Mouse (Mus musculus): ENCODE data around the gene Kri1. TPM values are rescaled to one million over a fixed set of nuclear protein-coding genes. Genes with fewer than 3 reads are reported as not detected.
"Not testable (repeated sequence)": the region's sequence is repeated elsewhere in the genome, so short reads cannot be mapped to it uniquely, and the experiment has no call there.

Gene Kri1
- 10 to 100 TPM; 45.1 to 46.6 TPM for total RNA-seq (2021)
- long read RNA-seq, experiment 1, partial matches to known transcripts: 2 of 7 reads
- long read RNA-seq, experiment 1, other reads (novel, unspliced or antisense): 3 of 7 reads
- long read RNA-seq, experiment 2, transcript Kri1-201 (19 exons, 2,598 nt): major isoform, 5 of 18 reads
- long read RNA-seq, experiment 2, partial matches to known transcripts: 12 of 18 reads
- long read RNA-seq, experiment 2, other reads (novel, unspliced or antisense): 1 of 18 reads

DNA sequence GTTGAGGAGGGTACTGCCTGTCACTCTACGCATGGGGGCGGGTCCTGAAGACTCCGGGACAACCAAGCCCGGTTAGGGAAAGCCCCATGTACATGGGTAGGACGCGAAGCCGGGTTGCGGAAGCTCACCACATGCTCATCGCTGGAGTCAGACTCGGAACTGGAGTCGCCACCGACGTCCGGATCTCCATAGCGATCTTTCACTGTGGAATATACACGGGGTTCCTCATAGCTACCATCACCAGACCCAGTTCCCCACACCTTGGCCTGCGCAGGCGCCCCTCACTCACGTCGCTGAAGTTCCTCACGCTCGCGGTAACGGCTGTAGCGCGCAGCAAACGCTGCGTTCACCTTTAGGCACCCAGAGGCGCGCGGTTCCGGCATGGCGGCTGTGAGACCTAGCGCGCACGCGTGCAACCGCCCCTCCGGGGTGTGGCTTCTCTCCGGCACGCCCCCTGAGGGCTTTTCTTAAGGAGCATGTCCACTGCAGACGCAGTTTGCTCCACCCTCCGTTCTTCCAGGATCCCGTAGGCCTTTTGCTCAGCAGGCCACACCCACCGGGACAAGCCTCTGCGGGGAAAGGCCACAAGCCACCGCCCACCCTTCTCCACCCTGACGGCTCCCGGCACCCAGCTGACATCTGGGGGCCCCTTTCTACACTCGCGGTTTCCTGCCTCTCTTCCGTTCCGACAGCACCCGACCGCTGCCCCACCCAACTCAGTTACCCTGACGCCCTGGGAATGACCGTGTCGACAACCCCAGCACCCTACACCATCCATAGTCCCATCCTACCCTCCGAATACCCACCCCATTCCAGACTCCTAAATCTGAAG lies at the start of gene Kri1:
Gene Kri1, minus strand, starts transcription at position 399 of the 832 bp plus-strand sequence.
- peak; percentile 97 for DNase-seq (ENCODE audit: low spot score in 2 of 2)
- Histone ChIP-seq H3K27ac (peak within 1 kb of the TSS; percentile 93), H3K4me3 (peak within 1 kb of the TSS; percentile 71)
- TF ChIP-seq CTCF (conservative IDR thresholded peaks at IDR 0.05): peak; percentile 27; the same call in 1 of the 2 replicates

DNA sequence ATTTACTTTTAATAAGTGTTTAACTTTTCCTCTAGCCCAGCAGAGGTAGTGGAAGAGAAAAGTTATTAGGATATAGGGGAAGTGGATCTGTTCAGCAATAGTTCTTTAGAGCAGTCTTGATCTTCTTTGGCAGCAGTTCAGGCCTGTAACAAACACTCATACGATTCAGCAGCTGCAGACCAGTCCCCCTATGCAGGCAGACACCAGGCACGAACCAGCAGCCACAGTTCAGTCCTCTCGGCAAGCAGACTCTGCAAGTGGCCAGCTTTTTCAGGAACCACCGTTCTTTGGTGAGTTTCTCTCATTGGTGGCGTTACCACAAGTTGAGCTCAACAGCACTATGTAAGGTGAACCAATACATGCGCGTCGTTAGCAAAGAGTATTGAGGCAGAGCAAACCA lies 48.7 kb upstream of the Kri1 start:
- H3K27ac ChIP-seq: no peak overlapping the region
- no peak overlapping the region for H3K4me3 ChIP-seq
- no peak for TF ChIP-seq CTCF (conservative IDR thresholded peaks at IDR 0.05)
- DNase-seq (ENCODE audit: low spot score in 2 of 2): no peak

GRCm38 (mm10) chr9:21335391-21335790 lies 47.6 kb upstream of the Kri1 start:
- H3K4me3 ChIP-seq: no peak overlapping the region
- H3K27ac ChIP-seq: no peak overlapping the region
- TF ChIP-seq CTCF (conservative IDR thresholded peaks at IDR 0.05): no peak
- DNase-seq (ENCODE audit: low spot score in 2 of 2): no peak

GRCm38 (mm10) chr9:21334747-21335146 lies 47.0 kb upstream of the Kri1 start:
- TF ChIP-seq CTCF (conservative IDR thresholded peaks at IDR 0.05): no peak
- DNase-seq (ENCODE audit: low spot score in 2 of 2): no peak
- H3K4me3 ChIP-seq: no peak overlapping the region
- H3K27ac ChIP-seq: no peak overlapping the region

DNA sequence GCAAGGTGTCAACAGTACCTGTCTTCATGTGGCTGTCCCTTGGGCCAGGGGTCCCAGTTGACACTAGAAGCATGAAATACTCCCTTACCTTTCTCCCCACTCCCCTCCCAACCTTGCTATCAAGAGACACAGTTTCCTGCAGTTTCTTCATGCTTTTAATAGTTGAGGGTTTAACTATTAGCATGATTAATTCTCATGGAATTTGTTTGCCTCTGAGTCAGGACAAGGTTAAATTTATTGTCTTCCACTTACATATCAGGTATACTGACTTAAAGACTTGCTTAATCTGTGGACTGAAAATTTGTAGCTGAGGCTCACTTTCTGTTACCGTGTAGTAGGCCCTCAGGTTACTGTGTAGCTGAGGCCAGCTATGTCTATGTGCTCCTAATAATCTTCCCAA lies 45.8 kb upstream of the Kri1 start:
- no peak overlapping the region for H3K27ac ChIP-seq
- TF ChIP-seq CTCF (conservative IDR thresholded peaks at IDR 0.05): no peak
- DNase-seq (ENCODE audit: low spot score in 2 of 2): no peak
- no peak overlapping the region for H3K4me3 ChIP-seq

DNA sequence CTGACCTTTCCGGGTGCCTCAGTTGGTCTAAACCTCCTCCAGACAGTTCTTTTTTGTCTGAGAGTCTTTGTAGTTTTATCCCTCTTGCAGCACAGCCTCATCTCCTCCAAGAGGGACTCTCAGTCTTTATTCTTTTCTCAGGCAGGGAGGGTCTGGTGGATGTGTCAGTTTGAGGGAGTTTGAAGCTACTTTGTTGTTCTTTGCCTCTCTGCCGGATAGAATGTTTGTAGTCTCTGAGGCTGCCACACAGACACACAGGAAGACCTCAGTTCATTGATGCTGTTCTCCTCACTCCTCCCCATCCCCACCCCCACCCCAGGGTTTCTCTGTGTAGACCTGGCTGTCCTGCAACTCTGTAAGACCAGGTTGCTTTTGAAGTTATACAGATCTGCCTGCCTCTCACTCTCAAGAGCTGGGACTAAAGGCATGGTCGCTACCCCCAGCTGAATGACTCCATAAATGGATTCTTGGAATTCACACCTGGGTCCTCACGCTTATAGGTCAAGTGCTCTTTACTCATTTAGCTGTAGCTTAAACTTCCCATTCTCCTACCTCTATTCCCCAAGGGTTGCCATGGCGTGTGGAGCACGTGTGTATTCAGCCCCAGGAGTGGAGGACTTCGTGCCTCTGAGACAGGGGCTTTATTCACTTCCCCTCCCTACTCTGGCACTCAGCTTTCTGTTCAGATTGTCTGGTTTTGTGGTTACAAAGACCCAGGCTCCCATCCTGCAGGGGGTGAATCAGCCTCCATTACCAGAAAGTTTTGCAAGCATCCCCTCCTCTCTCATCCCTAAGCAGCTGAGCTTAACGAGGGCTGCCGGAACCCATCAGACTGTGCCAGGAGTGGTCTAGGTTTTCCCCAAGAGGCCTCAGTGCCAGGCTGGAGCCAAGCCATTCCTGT lies 44.6 kb upstream of the Kri1 start:
- H3K27ac ChIP-seq: no peak overlapping the region
- H3K4me3 ChIP-seq: no peak overlapping the region
- no peak for DNase-seq (ENCODE audit: low spot score in 2 of 2)
- TF ChIP-seq CTCF (conservative IDR thresholded peaks at IDR 0.05): no peak

- Histone ChIP-seq H3K4me3 (no peak overlapping the region), H3K27ac (no peak overlapping the region)
- DNase-seq (ENCODE audit: low spot score in 2 of 2): no peak
- TF ChIP-seq CTCF (conservative IDR thresholded peaks at IDR 0.05): no peak
These were observed 43.8 kb upstream of the Kri1 start for GRCm38 (mm10) chr9:21331365-21332140.

- Histone ChIP-seq H3K27ac (no peak overlapping the region; the same call in 1 of the 2 replicates), H3K4me3 (no peak overlapping the region)
- DNase-seq (ENCODE audit: low spot score in 2 of 2): no peak
- TF ChIP-seq CTCF (conservative IDR thresholded peaks at IDR 0.05): no peak
These were observed 42.0 kb upstream of the Kri1 start for GRCm38 (mm10) chr9:21329699-21330289.

- no peak for DNase-seq (ENCODE audit: low spot score in 2 of 2)
- Histone ChIP-seq H3K4me3 (no peak overlapping the region), H3K27ac (no peak overlapping the region)
- TF ChIP-seq CTCF (conservative IDR thresholded peaks at IDR 0.05): no peak
These were observed 41.3 kb upstream of the Kri1 start for GRCm38 (mm10) chr9:21329041-21329440.

DNA sequence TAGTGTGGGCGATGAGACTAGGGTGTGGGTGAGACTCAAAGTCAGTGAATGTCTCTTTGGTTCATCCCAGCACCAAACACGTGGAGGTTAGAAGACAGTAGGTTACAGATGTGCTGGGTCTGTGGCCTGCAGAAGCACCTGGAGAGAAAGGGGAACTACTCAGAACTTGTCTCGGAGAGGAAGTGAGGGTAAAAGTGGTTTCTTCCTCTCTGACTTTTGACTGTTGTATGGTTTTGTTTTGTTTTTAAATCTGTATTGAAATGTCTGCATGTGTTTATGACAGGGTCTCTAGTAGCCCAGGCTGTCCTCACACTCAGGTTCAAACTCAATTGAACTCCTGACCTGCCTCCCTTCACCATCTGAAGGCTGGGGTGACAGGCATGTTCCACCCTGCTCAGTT lies 40.3 kb upstream of the Kri1 start:
- Histone ChIP-seq H3K4me3 (no peak overlapping the region), H3K27ac (no peak overlapping the region)
- DNase-seq (ENCODE audit: low spot score in 2 of 2): no peak
- no peak for TF ChIP-seq CTCF (conservative IDR thresholded peaks at IDR 0.05)

DNA sequence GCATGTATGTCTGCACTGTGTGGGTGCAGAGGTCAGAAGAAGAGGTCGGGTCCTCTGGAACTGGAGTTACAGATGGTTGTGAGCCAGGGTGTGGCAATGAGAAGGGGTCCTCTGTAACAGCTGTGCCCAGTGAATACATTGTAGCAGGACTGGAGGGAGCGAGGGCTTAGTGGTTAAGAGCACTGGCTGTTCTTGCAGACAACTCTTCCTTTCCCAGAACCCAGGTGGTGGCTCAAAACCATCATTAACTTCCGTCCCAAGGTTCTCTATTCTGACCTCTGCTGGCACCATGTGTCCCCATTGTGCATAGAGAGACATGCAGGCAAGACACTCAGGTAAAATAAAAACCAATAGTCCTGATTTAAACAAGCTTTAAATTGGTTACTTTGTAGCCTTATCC lies 39.8 kb upstream of the Kri1 start:
- H3K4me3 ChIP-seq: no peak overlapping the region
- no peak for TF ChIP-seq CTCF (conservative IDR thresholded peaks at IDR 0.05)
- H3K27ac ChIP-seq: no peak overlapping the region
- no peak for DNase-seq (ENCODE audit: low spot score in 2 of 2)

DNA sequence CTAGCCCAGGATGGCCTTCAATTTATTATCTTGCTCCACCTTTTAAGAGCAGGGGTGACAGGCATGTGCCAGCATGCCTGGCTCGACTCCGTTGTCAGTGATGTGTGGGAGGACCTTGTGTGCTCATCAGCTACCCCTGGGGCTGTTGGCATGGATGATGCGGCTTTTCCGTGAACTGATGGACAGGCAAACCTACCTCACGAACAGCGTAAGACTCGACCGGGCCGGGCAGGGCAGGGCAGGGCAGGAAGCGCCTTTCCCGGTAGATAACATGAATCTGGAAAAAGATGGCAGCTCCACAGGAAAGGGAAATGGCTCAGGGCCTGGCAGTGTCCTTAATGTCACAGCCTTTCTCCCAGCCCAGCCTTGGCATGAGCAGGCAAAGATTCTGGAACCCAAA lies 36.5 kb upstream of the Kri1 start:
- Histone ChIP-seq H3K27ac (no peak overlapping the region), H3K4me3 (no peak overlapping the region)
- no peak for TF ChIP-seq CTCF (conservative IDR thresholded peaks at IDR 0.05)
- DNase-seq (ENCODE audit: low spot score in 2 of 2): no peak

DNA sequence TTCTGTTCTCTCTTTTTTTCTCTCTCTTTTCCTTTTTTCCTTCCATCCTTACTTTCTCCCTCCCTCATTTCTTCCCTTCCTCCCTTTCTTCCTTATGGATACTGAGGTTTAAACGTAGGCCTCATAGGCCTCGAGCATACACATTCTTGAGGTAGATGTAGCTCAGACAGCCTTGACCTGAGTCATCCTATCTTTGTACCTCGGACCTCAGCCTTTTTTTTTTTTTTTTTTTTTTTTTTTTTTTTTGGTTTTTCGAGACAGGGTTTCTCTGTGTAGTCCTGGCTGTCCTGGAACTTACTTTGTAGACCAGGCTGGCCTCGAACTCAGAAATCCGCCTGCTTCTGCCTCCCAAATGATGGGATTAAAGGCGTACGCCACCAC lies 35.1 kb upstream of the Kri1 start:
- peak overlapping the region; percentile 90 for H3K27ac ChIP-seq
- DNase-seq (ENCODE audit: low spot score in 2 of 2): not testable (repeated sequence)
- H3K4me3 ChIP-seq: peak overlapping the region; percentile 98

All from layer of hippocampus, adult 2 months (tissue).